Mouse (Mus musculus) heart, embryonic 16.5 days (tissue): Measurements from ENCODE around the gene Clic1. TPM values are rescaled to one million over a fixed set of nuclear protein-coding genes. Genes with fewer than 3 reads are reported as not detected.
"Not testable (repeated sequence)": the region's sequence is repeated elsewhere in the genome, so short reads cannot be mapped to it uniquely, and the experiment has no call there.

Source experiments
- ATAC-seq: fragments of 200-750 bp; cut with Nextera tagmentation; replicated peaks from 2 replicates; pipeline ENCODE4 v1.8.0; 2017; ENCODE audit warnings: moderate number of reproducible peaks; ENCODE audit not compliant: insufficient read depth, low FRiP score; ENCODE audit errors: extremely low read depth
- H3K27ac ChIP-seq: fragments of 300-500 bp; sonication (generic); 2 replicates; pipeline ENCODE4 v1.5.1; 2014; ENCODE audit warnings: mild to moderate bottlenecking, low read length, control low read depth, moderate library complexity
- H3K27me3 ChIP-seq: fragments of 300-500 bp; sonication (generic); 2 replicates; pipeline ENCODE4 v1.6.1; 2014; ENCODE audit warnings: low read length, mixed read lengths; ENCODE audit not compliant: control insufficient read depth, insufficient read depth
- H3K36me3 ChIP-seq: fragments of 300-500 bp; sonication (generic); 2 replicates; pipeline ENCODE4 v1.6.1; 2014; ENCODE audit not compliant: control insufficient read depth, insufficient read depth
- H3K4me1 ChIP-seq: fragments of 300-500 bp; sonication (generic); 2 replicates; pipeline ENCODE4 v1.6.1; 2014; ENCODE audit warnings: low read length, mixed read lengths; ENCODE audit not compliant: control insufficient read depth, insufficient read depth
- H3K4me2 ChIP-seq: fragments of 300-500 bp; sonication (generic); 2 replicates; pipeline ENCODE4 v1.6.1; 2014; ENCODE audit warnings: low read depth, mild to moderate bottlenecking, control low read depth, low read length
- H3K4me3 ChIP-seq: fragments of 300-500 bp; sonication (generic); 2 replicates; pipeline ENCODE4 v1.5.1; 2014; ENCODE audit warnings: mild to moderate bottlenecking, control low read depth, low read length
- H3K9ac ChIP-seq: fragments of 300-500 bp; sonication (generic); 2 replicates; pipeline ENCODE4 v1.6.1; 2014; ENCODE audit warnings: low read length, control low read depth
- H3K9me3 ChIP-seq: fragments of 300-500 bp; sonication (generic); replicated peaks from 2 replicates; pipeline ENCODE4 v1.6.1; 2016; ENCODE audit warnings: low read length; ENCODE audit not compliant: control insufficient read depth
- WGBS: fragments of 180-500 bp; shearing (Covaris S2); extraction: QIAGEN DNeasy Blood & Tissue Kit; methylation state at CpG from one replicate; pipeline ENCODE4 v1.1.7; 2014; 5-methylcytosine and 5-hydroxymethylcytosine counted together
- polyA plus RNA-seq: library from polyadenylated mRNA; unstranded; fragments of >200 nt; fragmentation: Nextera tagmentation; extraction: Ambion mirVana; gene quantifications from 2 replicates; pipeline ENCODE4 v1.2.1, GENCODE M21; 2015

The Clic1 gene
- polyA plus RNA-seq, 1 experiment from 2014 or later: 372 TPM

GRCm38 (mm10) chr17:35033703-35034102, 16.1 kb upstream of the Clic1 start:
- WGBS: 74% methylated on average over 1 of the region's 1 CpGs

GRCm38 (mm10) chr17:35034896-35035295, 14.9 kb upstream of the Clic1 start:
- no peak overlapping the region for H3K9ac ChIP-seq
- no peaks in the 10 kb centered on the region for H3K9me3 ChIP-seq
- H3K27ac ChIP-seq: no peak overlapping the region
- 72% methylated on average over 6 of the region's 6 CpGs for WGBS
- H3K27me3 ChIP-seq: no peaks in the 10 kb centered on the region
- no peak for ATAC-seq
- H3K4me2 ChIP-seq: no peak overlapping the region
- no peaks in the 10 kb centered on the region for H3K4me1 ChIP-seq
- H3K4me3 ChIP-seq: no peak overlapping the region
- H3K36me3 ChIP-seq: no peaks in the 10 kb centered on the region

More at GRCm38 (mm10) chr17:35033703-35034102, 16.1 kb upstream of the Clic1 start:
- H3K4me2 ChIP-seq, H3K9ac ChIP-seq, H3K4me3 ChIP-seq, H3K27ac ChIP-seq, ATAC-seq, H3K9me3 ChIP-seq, H3K27me3 ChIP-seq, H3K4me1 ChIP-seq, H3K36me3 ChIP-seq: not testable (repeated sequence)

GRCm38 (mm10) chr17:35039121-35039873, 10.5 kb upstream of the Clic1 start:
- H3K9me3 ChIP-seq: no peaks in the 10 kb centered on the region
- H3K4me3 ChIP-seq: no peak overlapping the region
- H3K4me1 ChIP-seq: peaks cover 2% of the 10 kb centered on the region; the same call in 1 of the 2 replicates
- 80% methylated on average over 11 of the region's 11 CpGs for WGBS
- H3K27me3 ChIP-seq: no peaks in the 10 kb centered on the region
- H3K36me3 ChIP-seq: no peaks in the 10 kb centered on the region
- ATAC-seq: no peak
- H3K27ac ChIP-seq: no peak overlapping the region
- H3K4me2 ChIP-seq: no peak overlapping the region
- H3K9ac ChIP-seq: no peak overlapping the region

GRCm38 (mm10) chr17:35043794-35044193, 6.0 kb upstream of the Clic1 start:
- peak overlapping the region; percentile 94 for H3K27ac ChIP-seq
- H3K27me3 ChIP-seq: no peaks in the 10 kb centered on the region
- no peak overlapping the region for H3K4me3 ChIP-seq
- no peak overlapping the region for H3K9ac ChIP-seq
- H3K36me3 ChIP-seq: no peaks in the 10 kb centered on the region
- WGBS: 64% methylated on average over 4 of the region's 4 CpGs
- no peak for ATAC-seq
- H3K4me1 ChIP-seq: peaks cover 31% of the 10 kb centered on the region
- H3K4me2 ChIP-seq: no peak overlapping the region
- no peaks in the 10 kb centered on the region for H3K9me3 ChIP-seq

GRCm38 (mm10) chr17:35044904-35045806, 4.6 kb upstream of the Clic1 start:
- Histone ChIP-seq H3K36me3 (no peaks in the 10 kb centered on the region), H3K9me3 (no peaks in the 10 kb centered on the region), H3K27ac (peak overlapping the region; percentile 94), H3K4me3 (peak overlapping the region; percentile 72), H3K4me1 (peaks cover 39% of the 10 kb centered on the region), H3K27me3 (no peaks in the 10 kb centered on the region), H3K4me2 (peak overlapping the region; percentile 99), H3K9ac (peak overlapping the region; percentile 96)
- ATAC-seq: no peak
- WGBS: 56% methylated on average over 7 of the region's 7 CpGs

GRCm38 (mm10) chr17:35045807-35046680, 3.7 kb upstream of the Clic1 start:
- Histone ChIP-seq H3K9me3 (no peaks in the 10 kb centered on the region), H3K4me2 (peak overlapping the region; percentile 99), H3K4me1 (peaks cover 39% of the 10 kb centered on the region), H3K36me3 (no peaks in the 10 kb centered on the region), H3K27me3 (no peaks in the 10 kb centered on the region), H3K27ac (peak overlapping the region; percentile 94), H3K4me3 (peak overlapping the region; percentile 72), H3K9ac (peak overlapping the region; percentile 96)
- WGBS: 2% methylated on average over 46 of the region's 48 CpGs
- ATAC-seq: no peak

- 3% methylated on average over 33 of the region's 33 CpGs for WGBS
- Histone ChIP-seq H3K4me1 (peaks cover 39% of the 10 kb centered on the region), H3K36me3 (no peaks in the 10 kb centered on the region), H3K9ac (peak within 1 kb of the TSS; percentile 96), H3K27me3 (no peaks in the 10 kb centered on the region), H3K27ac (peak within 1 kb of the TSS; percentile 98), H3K4me3 (peak within 1 kb of the TSS; percentile 72), H3K4me2 (peak within 1 kb of the TSS; percentile 99), H3K9me3 (no peaks in the 10 kb centered on the region)
- peak; percentile 94 for ATAC-seq
Measured at GRCm38 (mm10) chr17:35046681-35047455, 2.9 kb upstream of the Clic1 start, which contains the start of gene Msh5. Gene Msh5 (minus strand): TSS chr17:35046745.

GRCm38 (mm10) chr17:35047688-35048087, 2.1 kb upstream of the Clic1 start:
- H3K4me1 ChIP-seq: peaks cover 46% of the 10 kb centered on the region
- peak overlapping the region; percentile 27 for H3K4me2 ChIP-seq
- H3K36me3 ChIP-seq: peaks cover 1% of the 10 kb centered on the region
- no peaks in the 10 kb centered on the region for H3K27me3 ChIP-seq
- H3K4me3 ChIP-seq: no peak overlapping the region
- peak overlapping the region; percentile 23 for H3K9ac ChIP-seq
- 25% methylated on average over 1 of the region's 1 CpGs for WGBS
- H3K9me3 ChIP-seq: no peaks in the 10 kb centered on the region
- peak overlapping the region; percentile 98 for H3K27ac ChIP-seq
- no peak for ATAC-seq
